Mouse (Mus musculus) ES-E14 (cell line): ENCODE results near the gene Taf15.

Experiments
- HCFC1 ChIP-seq: IDR thresholded peaks from 2 replicates; pipeline ENCODE4 v1.6.1; 2012; ENCODE audit warnings: low read length, inconsistent platforms, borderline replicate concordance; ENCODE audit not compliant: insufficient read depth
- ZC3H11A ChIP-seq: IDR thresholded peaks from 2 replicates; pipeline ENCODE4 v1.6.1; 2012; ENCODE audit warnings: low read depth, mild to moderate bottlenecking, inconsistent platforms, low read length, borderline replicate concordance
- ZNF384 ChIP-seq: IDR thresholded peaks from 2 replicates; pipeline ENCODE4 v1.6.1; 2012; ENCODE audit warnings: low read depth, low read length, inconsistent platforms

- TF ChIP-seq ZC3H11A (no peak), ZNF384 (no peak), HCFC1 (no peak)
These were observed 5.7 kb upstream of the Taf15 start for GRCm38 (mm10) chr11:83467120-83467652.
